Mouse (Mus musculus) telencephalon, adult 2 months (tissue): ENCODE results near the gene Gdpd1.
"Not testable (repeated sequence)": the region's sequence is repeated elsewhere in the genome, so short reads cannot be mapped to it uniquely, and the experiment has no call there.

Source experiments
- DNase-seq: peaks from one replicate; pipeline ENCODE4 v3.0.0-alpha.2; 2011; ENCODE audit warnings: low read depth, low spot score

Gdpd1 gene

GRCm38 (mm10) chr11:87026096-87026875 is 47.6 kb downstream of the Gdpd1 start:
- no peak for DNase-seq

GRCm38 (mm10) chr11:87025351-87025750 is 48.5 kb downstream of the Gdpd1 start:
- no peak for DNase-seq

GRCm38 (mm10) chr11:87023240-87023639 is 50.6 kb downstream of the Gdpd1 start:
- DNase-seq: not testable (repeated sequence)

GRCm38 (mm10) chr11:87022765-87023164 is 51.1 kb downstream of the Gdpd1 start:
- no peak for DNase-seq

- DNase-seq: no peak
Observed at GRCm38 (mm10) chr11:87021551-87021950, 52.3 kb downstream of the Gdpd1 start.

- DNase-seq: no peak
Observed at GRCm38 (mm10) chr11:87020449-87020848, 53.4 kb downstream of the Gdpd1 start.

GRCm38 (mm10) chr11:87019431-87019830 is 54.4 kb downstream of the Gdpd1 start:
- no peak for DNase-seq

- DNase-seq: no peak
Observed at GRCm38 (mm10) chr11:87018081-87018480, 55.8 kb downstream of the Gdpd1 start.

GRCm38 (mm10) chr11:87015691-87016090 is 58.2 kb downstream of the Gdpd1 start:
- DNase-seq: no peak

GRCm38 (mm10) chr11:87010476-87010875 is 63.4 kb downstream of the Gdpd1 start:
- DNase-seq: no peak

GRCm38 (mm10) chr11:87007371-87007770 is 66.5 kb downstream of the Gdpd1 start:
- no peak for DNase-seq

GRCm38 (mm10) chr11:87004960-87005755 is 68.7 kb downstream of the Gdpd1 start:
- no peak for DNase-seq

- DNase-seq: no peak
Observed at GRCm38 (mm10) chr11:87002078-87002829, 71.6 kb downstream of the Gdpd1 start.

GRCm38 (mm10) chr11:87001217-87001616 is 72.6 kb downstream of the Gdpd1 start:
- DNase-seq: no peak

- no peak for DNase-seq
Observed at GRCm38 (mm10) chr11:86996266-86996665, 77.6 kb downstream of the Gdpd1 start.

GRCm38 (mm10) chr11:86995625-86996221 is 78.1 kb downstream of the Gdpd1 start:
- peak; percentile 89 for DNase-seq

GRCm38 (mm10) chr11:86994791-86995624 is 78.9 kb downstream of the Gdpd1 start:
- no peak for DNase-seq

GRCm38 (mm10) chr11:86994330-86994729 is 79.5 kb downstream of the Gdpd1 start:
- DNase-seq: no peak

GRCm38 (mm10) chr11:86993041-86994037 is 80.5 kb downstream of the Gdpd1 start, which contains the start of gene Ypel2:
Gene Ypel2, minus strand, starts transcription at chr11:86993707.
- DNase-seq: peak; percentile 96
